Mouse (Mus musculus) CD4-positive, CD25-positive, alpha-beta regulatory T cell, adult 2 months (primary cell): Measurements from ENCODE around the gene Gm10271.

Experiments used
- DNase-seq: peaks from one replicate; pipeline ENCODE4 v3.0.0-alpha.2; 2012; ENCODE audit warnings: low read depth, low spot score

Gene Gm10271

GRCm38 (mm10) chr10:116972509-116972908, at the start of gene Gm10271:
TSS of gene Gm10271 (minus strand) at chr10:116972609.
- no peak for DNase-seq

DNA sequence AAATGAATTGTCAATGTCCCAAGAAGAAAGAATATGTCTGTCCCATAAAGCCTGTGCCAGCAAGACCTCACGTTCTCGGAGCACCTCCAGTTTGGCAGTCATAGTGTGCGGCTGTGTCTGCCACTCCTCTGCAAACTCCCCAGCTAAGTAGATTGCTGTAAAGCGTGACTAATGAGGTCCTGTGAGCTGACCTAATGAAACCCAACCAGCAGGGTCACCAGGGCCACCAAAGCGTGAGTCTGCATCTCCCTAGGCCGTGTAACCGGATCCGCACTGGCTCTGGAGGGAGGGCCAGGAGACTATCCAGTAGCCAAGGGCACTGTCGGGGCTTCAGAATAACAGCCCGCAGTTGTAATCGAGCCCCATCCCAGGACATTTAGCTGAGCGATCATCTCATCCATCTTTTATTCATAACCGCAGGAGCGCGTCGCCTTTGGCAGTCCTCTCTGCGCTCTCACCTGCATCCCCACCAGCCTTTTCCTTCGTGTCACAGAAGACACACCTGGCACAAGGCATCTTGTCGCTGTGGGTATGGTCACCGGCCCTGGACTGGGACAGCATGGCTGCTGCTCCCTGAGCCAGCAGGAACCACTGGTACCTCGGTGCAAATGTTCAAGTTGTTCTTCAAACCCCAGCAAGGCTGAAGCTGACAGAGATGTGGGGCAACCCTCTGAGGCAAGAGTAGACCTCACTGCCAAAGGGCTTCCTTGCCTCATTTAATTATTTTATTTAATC, 48.8 kb upstream of the Gm10271 start:
- no peak for DNase-seq

GRCm38 (mm10) chr10:117018281-117018840, 46.0 kb upstream of the Gm10271 start:
- DNase-seq = no peak

DNA sequence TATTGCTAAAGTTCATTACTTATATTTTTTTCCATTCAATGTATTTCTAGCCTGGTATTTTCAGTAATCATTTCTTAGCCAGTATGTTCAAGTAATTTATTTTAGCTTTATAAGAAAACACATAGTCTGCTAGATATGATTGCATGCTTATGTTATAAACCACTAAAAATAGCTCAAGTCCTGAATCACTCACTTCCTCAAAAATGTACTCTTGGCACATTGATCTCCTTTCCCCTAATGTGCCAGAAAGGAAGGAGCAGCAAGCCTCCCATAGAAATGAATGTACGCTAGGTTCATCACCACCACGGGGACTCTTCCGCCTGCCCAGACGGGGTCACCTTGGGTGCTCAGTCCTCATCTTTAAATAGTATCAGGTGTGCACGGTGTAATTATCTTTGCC, 42.2 kb upstream of the Gm10271 start:
- no peak for DNase-seq

DNA sequence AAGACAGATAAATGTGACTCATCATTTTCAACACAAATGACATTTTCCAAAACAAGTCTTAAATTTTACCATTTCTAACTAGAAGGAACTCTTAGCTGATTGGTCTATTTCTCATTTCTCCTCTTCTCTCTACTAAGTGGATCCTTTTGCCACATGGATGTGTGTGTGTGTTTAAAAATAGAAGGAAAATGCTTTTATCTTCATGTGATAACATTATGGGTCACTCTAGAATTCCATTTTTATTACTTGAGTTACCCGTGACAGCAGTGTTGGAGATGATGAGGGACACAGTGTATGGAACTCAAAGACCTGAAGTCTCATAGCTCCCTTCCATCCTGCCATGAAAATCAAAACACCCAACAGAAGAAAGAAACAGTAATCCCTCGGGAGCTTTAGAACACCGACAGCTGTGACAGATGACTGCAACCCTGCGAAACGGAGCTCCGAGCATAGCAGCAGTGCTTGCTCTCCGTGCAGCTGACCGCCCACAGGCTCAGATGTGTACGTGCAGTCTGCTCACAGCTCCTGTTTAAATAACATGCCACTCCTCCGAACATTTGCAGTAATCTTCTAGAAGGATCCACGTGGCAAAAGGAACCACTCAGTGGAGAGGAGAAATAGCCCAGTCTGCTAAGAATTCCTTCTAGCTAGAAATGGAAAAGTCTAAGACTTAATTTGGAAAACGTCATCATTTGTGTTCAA, 41.4 kb upstream of the Gm10271 start:
- no peak for DNase-seq

DNA sequence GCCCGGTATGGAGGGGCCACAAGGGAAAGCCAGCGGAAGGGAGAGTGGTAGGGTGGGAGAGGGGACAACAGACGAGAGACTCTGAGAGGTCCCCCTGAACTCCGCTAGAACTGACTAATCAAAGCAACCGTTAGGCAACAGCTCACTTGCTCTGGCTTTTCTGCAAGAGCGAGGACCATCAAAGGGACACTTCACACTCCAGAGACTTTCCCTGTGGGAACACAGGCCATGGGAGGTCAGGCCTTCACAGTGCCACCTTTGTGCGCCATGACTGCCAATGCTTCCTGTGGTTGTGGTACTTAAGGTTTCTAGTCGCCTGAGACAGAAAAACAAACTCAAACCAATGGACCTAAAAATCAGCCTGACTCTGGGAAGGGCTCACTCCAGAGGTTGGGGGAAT, 38.6 kb upstream of the Gm10271 start:
- no peak for DNase-seq

DNA sequence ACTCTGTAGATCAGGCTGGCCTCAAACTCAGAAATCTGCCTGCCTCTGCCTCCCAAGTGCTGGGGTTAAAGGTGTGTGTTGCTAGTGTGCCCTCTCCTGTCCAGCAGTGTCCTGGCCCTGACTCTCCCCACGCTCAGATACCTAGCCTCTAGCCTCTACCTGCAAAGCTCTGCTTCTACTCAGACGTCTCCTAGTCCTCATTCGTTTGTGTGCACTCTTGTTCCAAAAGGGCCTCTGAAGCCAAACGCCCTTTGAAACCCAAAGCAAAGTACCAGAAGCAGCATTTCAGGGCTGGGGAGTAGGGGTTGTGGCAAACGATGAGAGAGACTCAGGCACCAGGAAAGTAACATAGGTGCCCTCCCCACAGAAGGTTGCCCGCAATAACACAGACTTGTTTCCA, 37.3 kb upstream of the Gm10271 start:
- DNase-seq = no peak

- no peak for DNase-seq
These were observed 33.5 kb upstream of the Gm10271 start for GRCm38 (mm10) chr10:117005707-117006464.

- no peak for DNase-seq
These were observed 32.3 kb upstream of the Gm10271 start for GRCm38 (mm10) chr10:117004695-117005094.

- DNase-seq = no peak
These were observed 28.6 kb upstream of the Gm10271 start for GRCm38 (mm10) chr10:117000975-117001374.

DNA sequence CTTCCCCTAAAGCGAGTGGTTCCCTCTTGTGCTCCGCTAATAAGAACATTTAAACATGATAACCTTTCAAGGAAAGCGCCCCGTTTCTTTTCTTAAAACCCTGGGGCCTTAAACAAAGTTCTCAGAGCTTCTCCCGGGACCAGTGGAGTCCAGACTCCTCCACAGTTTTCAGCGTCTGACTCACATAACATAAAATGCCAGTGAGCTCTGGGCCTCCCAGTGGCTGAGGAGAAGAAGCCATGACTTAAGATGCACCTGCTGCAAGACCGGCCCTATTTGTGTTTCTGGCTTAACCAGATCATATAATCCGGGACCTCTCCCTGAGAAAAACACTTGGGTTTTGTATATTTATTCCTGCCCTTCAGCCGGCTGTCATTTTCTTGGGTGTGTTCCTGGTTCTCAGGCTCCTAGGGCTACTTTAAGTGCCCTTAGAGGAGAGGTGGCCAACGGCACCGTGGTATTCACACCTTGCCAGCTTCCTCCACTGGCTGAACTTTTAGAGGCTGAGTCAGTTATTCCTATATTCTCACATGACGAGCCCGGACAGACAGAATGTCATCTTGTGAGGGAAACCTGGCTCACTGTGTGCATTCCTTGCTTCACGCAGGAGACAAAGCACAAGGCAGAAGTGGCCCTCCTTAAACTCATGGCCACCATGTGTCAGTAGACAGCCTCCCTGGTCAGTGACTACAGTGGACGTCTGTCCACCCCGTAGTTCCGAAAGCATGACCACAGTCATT, 26.5 kb upstream of the Gm10271 start:
- DNase-seq = no peak

- no peak for DNase-seq
These were observed 23.8 kb upstream of the Gm10271 start for GRCm38 (mm10) chr10:116996236-116996600.

- no peak for DNase-seq
These were observed 23.3 kb upstream of the Gm10271 start for GRCm38 (mm10) chr10:116995584-116996235.

DNA sequence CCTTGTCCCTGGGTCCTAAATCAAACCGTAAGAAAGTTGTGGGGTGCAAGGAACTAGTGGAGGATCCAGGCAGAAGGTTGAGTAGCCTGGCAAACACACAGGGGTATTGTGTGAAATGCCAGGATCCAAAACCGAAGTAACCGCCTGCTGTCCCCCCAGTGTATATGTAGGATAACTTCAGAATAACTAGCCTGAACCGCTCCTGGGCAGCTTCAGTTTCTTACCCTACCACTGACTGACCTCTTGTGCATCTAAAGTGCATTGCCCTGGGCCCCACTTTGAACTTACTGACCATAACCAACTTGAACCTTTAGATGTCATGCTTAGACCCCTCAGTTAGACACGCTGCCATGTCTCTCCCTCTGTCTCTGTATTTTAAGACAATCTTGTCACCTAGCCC, 22.8 kb upstream of the Gm10271 start:
- no peak for DNase-seq

- no peak for DNase-seq
These were observed 21.6 kb upstream of the Gm10271 start for GRCm38 (mm10) chr10:116993971-116994370.

- DNase-seq = no peak
These were observed 14.1 kb upstream of the Gm10271 start, which contains the start of gene Best3 for GRCm38 (mm10) chr10:116986264-116987082. TSS of gene Best3 (plus strand) at chr10:116986314.

DNA sequence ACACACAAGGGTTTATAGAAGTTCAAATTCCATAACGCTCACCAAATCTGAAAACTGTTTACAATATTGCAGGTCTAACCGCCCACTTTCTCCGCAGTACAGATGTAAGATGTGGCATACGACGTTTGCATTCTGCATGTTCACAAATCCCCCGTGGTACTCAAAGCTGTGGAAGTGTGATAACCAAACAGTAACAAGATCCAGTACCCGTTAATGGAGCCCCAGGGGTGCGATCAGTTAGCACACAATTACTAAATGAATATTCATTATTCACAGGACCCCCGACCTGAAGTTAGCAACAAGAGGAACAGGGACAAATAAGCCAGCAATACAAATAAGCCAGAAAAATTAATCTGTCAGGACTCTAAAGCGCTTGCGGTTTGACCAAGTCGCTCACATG, 12.4 kb upstream of the Gm10271 start:
- DNase-seq = no peak

GRCm38 (mm10) chr10:116982526-116982925, 10.1 kb upstream of the Gm10271 start:
- DNase-seq = no peak

GRCm38 (mm10) chr10:116980888-116981287, 8.5 kb upstream of the Gm10271 start:
- peak; percentile 55 for DNase-seq

DNA sequence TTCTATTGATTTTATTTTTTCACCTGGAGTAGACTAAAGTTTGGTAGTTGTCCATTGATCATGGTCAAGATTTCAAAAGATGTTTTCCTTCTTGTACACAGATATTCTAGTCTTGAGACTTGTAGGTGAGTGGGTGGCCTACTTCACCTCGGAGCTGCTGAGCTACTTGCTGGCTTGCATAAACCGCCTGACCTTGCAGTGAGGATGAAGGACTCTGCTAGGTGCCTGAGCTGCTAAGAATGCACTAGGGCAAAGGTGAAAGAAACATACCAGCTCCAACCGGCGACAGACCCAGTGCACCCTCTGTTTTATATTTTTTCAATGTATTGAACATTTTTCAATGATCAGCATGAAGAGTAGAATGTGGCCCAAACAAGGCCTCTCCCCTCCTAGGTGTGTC, 7.9 kb upstream of the Gm10271 start:
- DNase-seq = no peak
